Mouse (Mus musculus): ENCODE measurements around the gene Gm14190.
"Not testable (repeated sequence)": the region's sequence is repeated elsewhere in the genome, so short reads cannot be mapped to it uniquely, and the experiment has no call there.

Gene Gm14190

DNA sequence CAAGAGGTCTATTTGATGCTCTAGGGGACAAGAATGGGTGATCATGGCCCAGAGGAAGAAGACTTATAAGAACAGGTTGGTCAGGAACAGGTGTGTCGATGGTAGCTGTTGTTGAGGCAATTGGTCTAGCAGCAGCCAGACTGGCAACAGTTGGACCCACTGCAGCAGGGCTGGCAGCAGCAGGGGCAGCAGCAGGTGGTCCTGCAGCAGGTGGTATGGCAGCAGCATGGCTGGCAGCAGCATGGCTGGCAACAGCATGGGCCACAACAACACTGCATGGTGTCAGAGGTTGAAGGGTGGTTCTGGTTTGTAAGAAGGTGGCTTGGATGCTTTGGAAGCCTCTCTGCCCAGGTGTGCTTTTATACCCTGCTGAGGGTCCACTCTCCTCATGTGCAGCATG is at the start of gene Gm14190:
Gene Gm14190 (minus strand): TSS at position 278 of the 400 bp plus-strand sequence.
- no peak for ATAC-seq (ENCODE audit: low TSS enrichment)

DNA sequence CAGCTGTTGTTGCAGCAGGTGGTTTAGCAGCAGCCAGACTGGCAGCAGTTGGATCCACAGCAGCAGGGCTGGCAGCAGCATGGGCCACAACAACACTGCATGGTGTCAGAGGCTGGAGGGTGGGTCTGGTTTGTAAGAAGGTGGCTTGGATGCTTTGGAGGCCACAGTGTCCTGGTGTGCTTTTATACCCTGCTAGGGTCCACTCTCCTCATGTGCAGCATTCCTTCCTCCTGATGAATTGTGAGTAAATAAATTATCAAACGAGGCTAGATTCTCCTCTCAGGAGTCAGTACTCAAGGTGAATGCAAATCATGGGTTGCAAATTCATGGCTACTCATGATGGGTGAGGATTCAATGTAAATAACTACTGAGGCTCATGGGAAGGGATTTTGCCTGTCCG is 43.6 kb upstream of the Gm14190 start, which contains the start of gene Gm14180:
Gene Gm14180 (minus strand): TSS at position 101 of the 400 bp plus-strand sequence.
- no peak for ATAC-seq (ENCODE audit: low TSS enrichment)

GRCm38 (mm10) chr11:99724061-99724460 is 33.5 kb upstream of the Gm14190 start:
- no peak for ATAC-seq (ENCODE audit: low TSS enrichment)

DNA sequence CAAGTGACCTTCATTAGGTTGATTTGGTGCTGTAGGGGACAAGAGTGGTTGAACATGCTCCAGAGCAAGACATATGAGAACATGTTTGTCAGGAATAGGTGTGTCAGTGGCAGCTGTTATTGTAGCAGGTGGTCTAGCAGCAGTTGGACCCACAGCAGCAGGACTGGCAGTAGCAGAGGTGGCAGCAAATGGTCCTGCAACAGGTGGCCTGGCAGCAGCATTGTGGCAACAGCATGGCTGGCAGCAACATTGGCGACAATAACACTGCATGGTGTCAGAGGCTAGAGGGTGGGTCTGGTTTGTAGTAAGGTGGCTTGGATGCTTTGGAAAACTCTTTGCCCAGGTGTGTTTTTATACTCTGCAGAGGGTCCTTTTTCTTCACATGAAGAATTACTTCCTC is 28.2 kb upstream of the Gm14190 start:
- ATAC-seq (ENCODE audit: low TSS enrichment), result no peak

DNA sequence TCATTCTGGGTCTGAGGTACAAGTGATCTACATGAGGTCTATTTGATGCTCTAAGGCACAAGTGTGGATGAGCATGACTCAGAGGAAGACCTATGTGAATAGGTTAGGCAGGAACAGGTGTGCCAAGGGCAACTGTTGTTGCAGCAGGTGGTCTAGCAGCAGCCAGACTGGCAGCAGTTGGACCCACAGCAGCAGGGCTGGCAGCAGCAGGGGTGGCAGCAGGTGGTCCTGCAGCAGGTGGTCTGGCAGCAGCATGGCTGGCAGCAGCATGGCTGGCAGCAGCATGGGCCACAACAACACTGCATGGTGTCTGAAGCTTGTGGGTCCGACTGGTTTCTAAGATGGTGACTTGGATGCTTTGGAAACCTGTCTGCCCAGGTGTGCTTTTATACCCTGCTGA is 5.3 kb downstream of the Gm14190 start:
- not testable (repeated sequence) for ATAC-seq (ENCODE audit: low TSS enrichment)

GRCm38 (mm10) chr11:99683481-99683880 is 7.1 kb downstream of the Gm14190 start:
- no peak for ATAC-seq (ENCODE audit: low TSS enrichment)

GRCm38 (mm10) chr11:99665860-99666259 is 24.7 kb downstream of the Gm14190 start, which contains the start of gene Krtap4-6:
Gene Krtap4-6, minus strand, starts transcription at chr11:99665960.
- ATAC-seq (ENCODE audit: low TSS enrichment), result no peak

DNA sequence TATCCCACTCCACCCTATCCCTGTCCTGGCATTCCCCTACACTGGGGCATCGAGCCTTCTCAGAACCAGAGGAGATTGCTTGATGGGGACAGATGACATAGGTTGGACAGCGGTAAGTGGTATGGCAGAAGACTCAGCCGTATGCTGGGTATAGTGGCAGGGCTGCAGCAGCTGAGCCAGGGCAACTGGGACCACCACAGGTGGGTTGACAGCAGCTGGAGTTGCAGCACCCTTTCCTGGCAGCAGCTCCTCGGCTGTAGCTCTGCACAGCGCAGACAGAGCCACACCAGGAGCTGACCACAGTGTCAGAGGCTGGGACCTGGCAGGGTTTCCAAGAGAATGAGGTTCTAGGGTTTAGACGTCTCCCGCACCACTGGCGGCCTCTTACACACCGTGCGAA is 27.7 kb downstream of the Gm14190 start:
- ATAC-seq (ENCODE audit: low TSS enrichment), result no peak

- ATAC-seq (ENCODE audit: low TSS enrichment), result no peak
These were observed 31.3 kb downstream of the Gm14190 start for GRCm38 (mm10) chr11:99659256-99659655.

DNA sequence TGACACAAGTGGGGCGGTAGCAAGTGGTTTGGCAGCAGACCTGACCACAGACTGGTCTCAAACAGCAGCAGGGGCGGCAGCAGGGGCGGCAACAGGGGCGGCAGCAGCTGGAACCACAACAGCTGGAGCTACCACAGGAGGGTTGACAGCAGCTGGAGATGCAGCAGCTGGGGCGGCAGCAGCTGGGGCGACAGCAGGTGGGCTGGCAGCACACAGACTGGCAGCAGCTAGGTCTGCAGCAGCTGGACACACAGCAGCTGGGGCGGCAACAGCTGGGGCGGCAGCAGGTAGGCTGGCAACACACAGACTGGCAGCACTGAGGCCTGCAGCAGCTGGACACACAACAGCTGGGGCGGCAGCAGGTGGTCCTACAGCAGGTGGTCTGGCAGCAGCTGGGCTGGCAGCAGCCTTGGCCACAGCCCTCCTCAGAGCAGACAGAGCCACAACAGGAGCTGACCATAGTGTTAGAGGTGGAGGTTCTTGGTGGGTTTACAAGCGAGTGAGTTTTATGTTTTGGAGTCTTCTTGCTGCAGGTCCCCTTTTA is 32.0 kb downstream of the Gm14190 start, which contains the start of gene Gm11563:
Gene Gm11563 (minus strand): TSS at position 494 of the 544 bp plus-strand sequence.
- ATAC-seq (ENCODE audit: low TSS enrichment), result not testable (repeated sequence)

- ATAC-seq (ENCODE audit: low TSS enrichment), result no peak
These were observed 33.5 kb downstream of the Gm14190 start for GRCm38 (mm10) chr11:99657051-99657450.

DNA sequence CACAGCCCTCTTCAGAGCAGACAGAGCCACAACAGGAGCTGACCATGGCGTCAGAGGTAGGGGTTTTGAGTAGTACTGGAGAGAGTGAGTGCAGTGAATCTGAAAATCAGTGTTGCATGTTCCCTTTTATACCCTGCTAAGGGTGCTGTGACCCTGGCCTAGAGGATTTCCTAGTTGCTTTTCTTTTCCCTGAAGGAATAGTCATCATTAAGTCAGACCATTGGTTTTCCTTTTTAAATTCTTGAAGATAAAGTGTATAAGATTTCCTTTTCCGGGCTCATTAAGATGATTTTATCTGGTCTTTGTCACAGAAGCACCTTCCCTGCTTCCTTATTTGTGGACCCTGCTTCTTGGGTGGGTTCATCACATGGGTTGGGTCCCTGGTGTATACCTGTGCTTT is 40.4 kb downstream of the Gm14190 start, which contains the start of gene Gm11555:
Gene Gm11555 (minus strand): TSS at position 101 of the 400 bp plus-strand sequence.
- no peak for ATAC-seq (ENCODE audit: low TSS enrichment)

DNA sequence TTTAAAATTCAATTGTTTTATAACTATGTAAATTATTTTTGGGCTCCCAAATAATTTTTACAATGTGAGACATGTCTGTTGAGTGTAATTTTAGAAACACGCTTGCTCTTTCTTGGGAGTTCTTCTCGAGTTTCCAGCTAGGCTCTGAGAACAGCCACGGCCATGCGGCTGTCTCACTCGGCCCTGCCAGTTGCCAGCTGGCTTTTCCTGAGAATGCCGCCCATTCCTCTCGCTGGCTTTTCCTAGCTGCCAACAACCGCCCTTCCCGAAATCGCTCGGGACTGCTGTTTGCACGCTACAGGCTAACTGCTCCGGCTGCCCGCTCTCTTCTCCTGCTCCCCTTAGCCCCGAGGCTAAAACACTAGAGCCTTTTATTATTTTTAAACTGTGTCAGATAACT is 44.1 kb downstream of the Gm14190 start:
- ATAC-seq (ENCODE audit: low TSS enrichment), result peak; percentile 69; the same call in 1 of the 2 replicates

DNA sequence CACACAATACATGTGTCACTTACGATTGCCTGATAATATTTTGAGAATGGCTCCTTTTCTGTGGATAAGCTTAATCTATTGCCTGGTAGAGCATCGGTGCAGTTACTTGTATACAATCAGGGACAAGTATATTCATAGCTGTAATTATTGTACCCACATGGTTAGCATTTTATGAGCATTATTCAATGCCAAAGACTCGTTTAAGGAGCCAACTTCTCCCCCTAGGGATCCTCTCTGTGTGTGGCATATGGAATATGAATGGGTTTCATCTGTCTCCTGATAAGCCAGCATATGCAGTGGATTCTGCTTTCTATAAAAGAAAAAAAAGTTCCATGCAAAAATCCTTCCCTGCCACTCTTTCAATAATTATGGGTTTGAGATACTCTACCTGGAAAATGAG is 46.2 kb downstream of the Gm14190 start:
- no peak; the same call in 1 of the 2 replicates for ATAC-seq (ENCODE audit: low TSS enrichment)

DNA sequence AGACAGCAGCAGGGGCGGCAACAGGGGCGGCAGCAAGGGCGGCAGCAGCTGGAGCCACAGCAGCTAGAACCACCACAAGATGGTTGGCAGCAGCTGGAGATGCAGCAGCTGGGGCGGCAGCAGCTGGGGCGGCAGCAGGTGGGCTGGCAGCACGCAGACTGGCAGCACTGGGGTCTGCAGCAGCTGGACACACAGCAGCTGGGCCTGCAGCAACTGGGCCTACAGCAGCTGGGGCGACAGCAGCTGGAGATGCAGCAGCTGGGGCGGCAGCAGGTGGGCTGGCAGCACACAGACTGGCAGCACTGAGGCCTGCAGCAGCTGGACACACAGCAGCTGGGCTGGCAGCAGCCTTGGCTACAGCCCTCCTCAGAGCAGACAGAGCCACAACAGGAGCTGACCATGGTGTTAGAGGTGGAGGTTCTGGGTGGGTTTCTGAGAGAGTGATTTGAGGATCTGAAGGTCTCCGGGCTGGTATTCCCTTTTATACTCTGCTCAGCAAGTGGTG is 46.9 kb downstream of the Gm14190 start, which contains the start of gene Krtap4-7:
Gene Krtap4-7 (minus strand): TSS at position 455 of the 505 bp plus-strand sequence.
- ATAC-seq (ENCODE audit: low TSS enrichment), result not testable (repeated sequence)

DNA sequence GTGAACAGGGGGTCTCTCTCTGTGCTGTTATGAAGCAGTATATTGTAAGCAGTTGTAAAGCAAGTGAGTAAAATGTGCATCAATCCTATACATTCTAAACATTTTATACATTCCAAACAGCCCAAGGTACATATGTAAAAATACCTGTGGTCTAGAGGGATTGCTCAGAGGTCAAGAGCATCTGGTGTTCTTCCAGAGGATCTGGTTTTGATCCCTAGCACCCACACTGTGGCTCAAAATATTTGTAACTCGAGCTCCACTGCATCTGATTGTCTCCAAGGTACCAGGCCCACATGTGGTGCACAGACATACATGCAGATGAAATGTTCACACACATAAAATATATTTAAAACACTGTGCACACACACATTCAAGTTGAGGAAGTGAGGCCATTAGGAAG is 49.6 kb downstream of the Gm14190 start:
- no peak for ATAC-seq (ENCODE audit: low TSS enrichment)
